Mouse (Mus musculus) brain, adult 2 months (tissue): ENCODE measurements at regions not wholly inside any gene's neighbourhood (a gene's known extent, or its start where the extent isn't known, plus 50 kb on each side); places are given as distances from the start of the nearest gene placed in this dataset.

Experiments
- DNase-seq: peaks from one replicate; pipeline ENCODE4 v3.0.0; 2011; ENCODE audit warnings: low read depth, low spot score

GRCm38 (mm10) chr1:145227181-145227580, 451.9 kb upstream of the Rgs18 start:
- DNase-seq, result peak; percentile 69
